9 mouse cellular contexts compared by ENCODE assay signal in the genomic region with DNA sequence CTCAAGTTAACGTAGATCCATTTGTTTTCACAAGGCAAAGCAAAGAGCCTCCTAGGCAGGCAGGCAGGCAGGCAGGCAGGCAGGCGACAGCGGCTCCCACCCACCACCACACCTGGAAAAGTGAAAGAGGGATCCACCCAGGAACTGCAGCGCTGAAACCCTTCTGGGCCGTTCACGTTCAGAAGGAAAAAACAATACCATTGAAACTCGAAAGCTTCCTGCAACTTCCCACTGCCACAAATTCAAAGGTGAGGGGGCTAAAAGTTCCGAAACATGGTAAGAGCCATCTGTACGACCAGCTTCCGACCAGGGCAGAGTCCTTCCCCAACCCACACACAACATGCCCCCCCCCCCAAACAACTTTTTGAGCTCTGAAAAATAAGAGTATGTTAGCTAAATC. TPM values are rescaled to one million over a fixed set of nuclear protein-coding genes. Genes with fewer than 3 reads are reported as not detected.
DNase-seq lines count a peak whose midpoint lies in the region; ATAC-seq and TF ChIP-seq lines count a peak whose summit lies in the region.
"Had no signal": no experiment of that assay in that cellular context is flagged by ENCODE, and none has a peak within 500 bp of the region (broad histone marks: within the 10 kb centered on the region; RNA-seq: fewer than 3 reads in every experiment).

No protein-coding gene starts in this region.

- no peaks in the 10 kb centered on the region; the same call in 1 of the 2 replicates for H3K36me3 ChIP-seq in liver, adult 2 months (ENCODE audit: control insufficient read depth, insufficient read depth, low read length)
- H3K36me3 ChIP-seq in neural tube, embryonic 15.5 days: no peaks in the 10 kb centered on the region

- intact Hi-C loops in heart, postnatal 36 days (cut with DNase I): loop anchor here (1.0 kb wide), 1 partner anchor 14 kb away; no protein-coding TSS in a partner anchor

- H3K27ac ChIP-seq in liver, adult 2 months (replicated peaks; ENCODE audit: insufficient read depth, low read depth, low read length): peak overlapping the region; percentile 87
- H3K27ac ChIP-seq in neural tube, embryonic 15.5 days (replicated peaks): peak overlapping the region; percentile 93; the same call in 1 of the 2 replicates

- H3K4me1 ChIP-seq in liver, adult 2 months (ENCODE audit: control insufficient read depth, insufficient read depth, low read length): peaks cover 14% of the 10 kb centered on the region
- H3K4me1 ChIP-seq in neural tube, embryonic 15.5 days: peaks cover 15% of the 10 kb centered on the region

- H3K4me2 ChIP-seq in neural tube, embryonic 15.5 days: peak overlapping the region; percentile 82

- peak; percentile 30 for DNase-seq in right cerebral cortex, adult 18-20 months
- DNase-seq in right cerebral cortex, postnatal 36 days (ENCODE audit: low spot score in 2 of 2): no peak
- peak; percentile 56 for DNase-seq in embryo, embryonic 10.5 days (ENCODE audit: low spot score)
- DNase-seq in heart, postnatal 36 days: peak; percentile 39 to 46
- DNase-seq in liver, adult 2 months (ENCODE audit: extremely low read depth, low read depth, low spot score): peak; percentile 43
- DNase-seq in cerebellum, adult 11-12 months: no peak
- no peak for DNase-seq in ovary, postnatal 36 days (ENCODE audit: low spot score)

- H3K9ac ChIP-seq in liver, adult 2 months (ENCODE audit: low read depth, low read length): peak overlapping the region; percentile 95
- H3K9ac ChIP-seq in neural tube, embryonic 15.5 days (replicated peaks): peak overlapping the region; percentile 72

- under 1% methylated on average over 10 of the region's 10 CpGs for whole genome bisulfite sequencing in liver, adult 2 months
- WGBS in neural tube, embryonic 15.5 days: under 1% methylated on average over 10 of the region's 10 CpGs

- no peak for ATAC-seq in neural tube, embryonic 15.5 days (ENCODE audit: low FRiP score)

- peak overlapping the region; percentile 55 for H3K4me3 ChIP-seq in liver, adult 2 months (ENCODE audit: insufficient read depth, low read depth, low read length)
- peak overlapping the region; percentile 66 for H3K4me3 ChIP-seq in neural tube, embryonic 15.5 days (replicated peaks)

- no peaks in the 10 kb centered on the region for H3K27me3 ChIP-seq in liver, adult 2 months (ENCODE audit: control insufficient read depth, insufficient read depth, low read length)
- H3K27me3 ChIP-seq in neural tube, embryonic 15.5 days (replicated peaks): no peaks in the 10 kb centered on the region

- TF ChIP-seq CTCF in liver, adult 2 months (IDR thresholded peaks at IDR 0.05; ENCODE audit: low read depth, low read length): no peak

- no peak for TF ChIP-seq POLR2A in liver, adult 2 months (IDR thresholded peaks at IDR 0.05; ENCODE audit: extremely low read depth, insufficient read depth, low read length)

- H3K9me3 ChIP-seq in neural tube, embryonic 15.5 days (replicated peaks): no peaks in the 10 kb centered on the region

- peaks cover 18% of the 10 kb centered on the region for H3K79me2 ChIP-seq in liver, adult 2 months (ENCODE audit: control insufficient read depth, insufficient read depth, low read length)

RNA-seq across cellular contexts. Expression of a gene that starts 0.9 kb away (rescaled TPM):
- total RNA-seq in heart, postnatal 36 days (2021): 10 to 100 TPM; 63.0 to 69.4 TPM
- 47.4 and 53.2 TPM in 2 replicates for total RNA-seq in liver, adult 2 months (2014; rRNA removed)
- polyA plus RNA-seq in liver, adult 2 months (2012; rRNA removed): 29.7 and 31.4 TPM in 2 replicates
- polyA plus RNA-seq in neural tube, embryonic 15.5 days (2015; fragmentation: Nextera tagmentation; extraction: Ambion mirVana): 27.5 and 27.6 TPM in 2 replicates

RNA-seq across cellular contexts. Expression of a gene that starts 9.2 kb away (rescaled TPM):
- total RNA-seq in heart, postnatal 36 days (2021): under 1 TPM in 1 of 2 experiments, not detected in 1; 0.08 TPM
- 0.07 TPM in 1 of 2 replicates, not detected in the other for total RNA-seq in liver, adult 2 months (2014; rRNA removed)
- not detected in 2 replicates for polyA plus RNA-seq in liver, adult 2 months (2012; rRNA removed)
- 0.28 and 0.36 TPM in 2 replicates for polyA plus RNA-seq in neural tube, embryonic 15.5 days (2015; fragmentation: Nextera tagmentation; extraction: Ambion mirVana)
- total RNA-seq: common myeloid progenitor, adult 5-6 weeks had no signal

RNA-seq across cellular contexts. Expression of a gene that starts 20.9 kb away (rescaled TPM):
- 10 to 100 TPM; 26.2 to 29.6 TPM for total RNA-seq in heart, postnatal 36 days (2021)
- total RNA-seq in liver, adult 2 months (2014; rRNA removed): 19.2 and 27.3 TPM in 2 replicates
- 18.8 and 19.6 TPM in 2 replicates for polyA plus RNA-seq in liver, adult 2 months (2012; rRNA removed)
- polyA plus RNA-seq in neural tube, embryonic 15.5 days (2015; fragmentation: Nextera tagmentation; extraction: Ambion mirVana): 189 and 204 TPM in 2 replicates

RNA-seq across cellular contexts. Expression of a gene that starts 28.2 kb away (rescaled TPM):
- total RNA-seq in heart, postnatal 36 days (2021): 1 to 10 TPM; 3.3 to 8.3 TPM
- total RNA-seq in liver, adult 2 months (2014; rRNA removed): not detected in 2 replicates
- not detected in 2 replicates for polyA plus RNA-seq in liver, adult 2 months (2012; rRNA removed)
- polyA plus RNA-seq in neural tube, embryonic 15.5 days (2015; fragmentation: Nextera tagmentation; extraction: Ambion mirVana): not detected in 2 replicates

RNA-seq across cellular contexts. Expression of a gene that starts 28.5 kb away (rescaled TPM):
- 10 to 100 TPM; 11.7 to 12.2 TPM for total RNA-seq in heart, postnatal 36 days (2021)
- total RNA-seq in liver, adult 2 months (2014; rRNA removed): 7.9 and 9.3 TPM in 2 replicates
- polyA plus RNA-seq in liver, adult 2 months (2012; rRNA removed): 5.5 and 5.6 TPM in 2 replicates
- 52.7 and 53.0 TPM in 2 replicates for polyA plus RNA-seq in neural tube, embryonic 15.5 days (2015; fragmentation: Nextera tagmentation; extraction: Ambion mirVana)

Comparison
In these comparisons a context has a peak if more than half of its experiments do, and no peak if none do; other contexts are left out.
1. DNase-seq: peak in right cerebral cortex, adult 18-20 months (single experiment), embryo, embryonic 10.5 days (single experiment), heart, postnatal 36 days (2 of 2) and liver, adult 2 months (single experiment); none in right cerebral cortex, postnatal 36 days (0 of 2), cerebellum, adult 11-12 months (single experiment) and ovary, postnatal 36 days (single experiment).